In genomic region chr12:100299322-100299726, GRCm38 (mm10) we compare ENCODE assay signal across 12 mouse cellular contexts.
DNase-seq lines count a peak whose midpoint lies in the region; ATAC-seq lines count a peak whose summit lies in the region.
"Had no signal": no experiment of that assay in that cellular context is flagged by ENCODE, and none has a peak within 500 bp of the region (broad histone marks: within the 10 kb centered on the region; RNA-seq: fewer than 3 reads in every experiment).

No protein-coding gene starts in this region.

- no peaks in the 10 kb centered on the region for H3K27me3 ChIP-seq in embryonic facial prominence, embryonic 14.5 days (replicated peaks; ENCODE audit: control insufficient read depth, insufficient read depth, low read length)
- H3K27me3 ChIP-seq in embryonic facial prominence, embryonic 10.5 days (replicated peaks; ENCODE audit: low read depth, poor library complexity, severe bottlenecking): no peaks in the 10 kb centered on the region
- no peaks in the 10 kb centered on the region for H3K27me3 ChIP-seq in midbrain, embryonic 12.5 days
- H3K27me3 ChIP-seq in midbrain, embryonic 16.5 days (ENCODE audit: control insufficient read depth, insufficient read depth, low read depth, low read length): no peaks in the 10 kb centered on the region
- H3K27me3 ChIP-seq in kidney, embryonic 14.5 days (ENCODE audit: control insufficient read depth, insufficient read depth, low read length): no peaks in the 10 kb centered on the region
- no peaks in the 10 kb centered on the region for H3K27me3 ChIP-seq in stomach, embryonic 15.5 days (replicated peaks)
- H3K27me3 ChIP-seq: neural tube, embryonic 15.5 days had no signal

- peaks cover 7% of the 10 kb centered on the region; the same call in 1 of the 2 replicates for H3K36me3 ChIP-seq in embryonic facial prominence, embryonic 14.5 days (ENCODE audit: control insufficient read depth, insufficient read depth, low read length)
- H3K36me3 ChIP-seq in embryonic facial prominence, embryonic 10.5 days (replicated peaks): peaks cover 14% of the 10 kb centered on the region
- H3K36me3 ChIP-seq in midbrain, embryonic 12.5 days: peaks cover 10% of the 10 kb centered on the region
- H3K36me3 ChIP-seq in midbrain, embryonic 16.5 days (ENCODE audit: control insufficient read depth, insufficient read depth, low read length): peaks cover 2% of the 10 kb centered on the region; the same call in 1 of the 2 replicates
- peaks cover 6% of the 10 kb centered on the region; the same call in 1 of the 2 replicates for H3K36me3 ChIP-seq in kidney, embryonic 14.5 days (ENCODE audit: control insufficient read depth, insufficient read depth, low read length)
- H3K36me3 ChIP-seq in stomach, embryonic 15.5 days: 0 out of 2 replicates have a peak, but pooled peaks cover 2% of the 10 kb centered on the region

- H3K9ac ChIP-seq in embryonic facial prominence, embryonic 14.5 days (ENCODE audit: low read depth, low read length): no peak overlapping the region
- 0 out of 2 replicates have a peak overlapping the region, but pooled peaks have one; percentile 11 for H3K9ac ChIP-seq in midbrain, embryonic 12.5 days (replicated peaks)
- no peak overlapping the region for H3K9ac ChIP-seq in midbrain, embryonic 16.5 days (ENCODE audit: low read depth, low read length)
- H3K9ac ChIP-seq in kidney, embryonic 14.5 days (ENCODE audit: low read depth, low read length): no peak overlapping the region
- H3K9ac ChIP-seq in stomach, embryonic 15.5 days: no peak overlapping the region
- H3K9ac ChIP-seq: forebrain, postnatal 0 days; neural tube, embryonic 15.5 days had no signal

- no peak overlapping the region for H3K4me2 ChIP-seq in embryonic facial prominence, embryonic 14.5 days (ENCODE audit: low read depth, low read length)
- no peak overlapping the region for H3K4me2 ChIP-seq in midbrain, embryonic 12.5 days (replicated peaks)
- H3K4me2 ChIP-seq in midbrain, embryonic 16.5 days (ENCODE audit: low read length): no peak overlapping the region
- H3K4me2 ChIP-seq in kidney, embryonic 14.5 days (replicated peaks; ENCODE audit: low read depth, low read length): no peak overlapping the region
- no peak overlapping the region for H3K4me2 ChIP-seq in stomach, embryonic 15.5 days
- H3K4me2 ChIP-seq: neural tube, embryonic 15.5 days had no signal

- intact Hi-C loops in gastrocnemius, postnatal 14 days (cut with DNase I; ENCODE audit: low total_unique reads): no loop called here

- H3K4me1 ChIP-seq in embryonic facial prominence, embryonic 14.5 days (ENCODE audit: control insufficient read depth, insufficient read depth, low read length): peaks cover under 1% of the 10 kb centered on the region; the same call in 1 of the 2 replicates
- peaks cover 7% of the 10 kb centered on the region for H3K4me1 ChIP-seq in embryonic facial prominence, embryonic 10.5 days
- H3K4me1 ChIP-seq in midbrain, embryonic 12.5 days: 0 out of 2 replicates have a peak, but pooled peaks cover 2% of the 10 kb centered on the region
- no peaks in the 10 kb centered on the region for H3K4me1 ChIP-seq in midbrain, embryonic 16.5 days (ENCODE audit: control insufficient read depth, insufficient read depth, low read length)
- H3K4me1 ChIP-seq in kidney, embryonic 14.5 days (ENCODE audit: control insufficient read depth, insufficient read depth, low read length): no peaks in the 10 kb centered on the region
- no peaks in the 10 kb centered on the region for H3K4me1 ChIP-seq in stomach, embryonic 15.5 days
- H3K4me1 ChIP-seq: neural tube, embryonic 15.5 days had no signal

- 75% methylated on average over 8 of the region's 8 CpGs for WGBS in embryonic facial prominence, embryonic 14.5 days
- WGBS in embryonic facial prominence, embryonic 10.5 days: 81% methylated on average over 8 of the region's 8 CpGs
- WGBS in midbrain, embryonic 12.5 days: 88% methylated on average over 8 of the region's 8 CpGs
- WGBS in midbrain, embryonic 16.5 days: 80% methylated on average over 8 of the region's 8 CpGs
- WGBS in kidney, embryonic 14.5 days: 36% methylated on average over 8 of the region's 8 CpGs
- 71% methylated on average over 8 of the region's 8 CpGs for WGBS in stomach, embryonic 15.5 days

- DNase-seq in embryonic facial prominence, embryonic 14.5 days (ENCODE audit: low spot score): no peak
- DNase-seq in embryonic facial prominence, embryonic 10.5 days (ENCODE audit: low spot score): no peak
- no peak for DNase-seq in gastrocnemius, postnatal 14 days
- DNase-seq in MN1 (ENCODE audit: low spot score): no peak
- DNase-seq: B cell, adult 2 months; cerebellum, postnatal 36 days; forebrain, postnatal 0 days had no signal

- H3K4me3 ChIP-seq in embryonic facial prominence, embryonic 14.5 days (ENCODE audit: low read depth, low read length): no peak overlapping the region
- no peak overlapping the region for H3K4me3 ChIP-seq in embryonic facial prominence, embryonic 10.5 days
- no peak overlapping the region for H3K4me3 ChIP-seq in midbrain, embryonic 12.5 days
- no peak overlapping the region for H3K4me3 ChIP-seq in midbrain, embryonic 16.5 days (ENCODE audit: low read depth, low read length)
- H3K4me3 ChIP-seq in kidney, embryonic 14.5 days (ENCODE audit: low read length): no peak overlapping the region
- no peak overlapping the region for H3K4me3 ChIP-seq in stomach, embryonic 15.5 days (replicated peaks)
- H3K4me3 ChIP-seq: neural tube, embryonic 15.5 days had no signal

- peaks cover 7% of the 10 kb centered on the region; the same call in 1 of the 2 replicates for H3K9me3 ChIP-seq in embryonic facial prominence, embryonic 14.5 days (ENCODE audit: control insufficient read depth, low read length)
- no peaks in the 10 kb centered on the region for H3K9me3 ChIP-seq in embryonic facial prominence, embryonic 10.5 days
- H3K9me3 ChIP-seq in midbrain, embryonic 12.5 days: no peaks in the 10 kb centered on the region
- H3K9me3 ChIP-seq in midbrain, embryonic 16.5 days (replicated peaks; ENCODE audit: control insufficient read depth, low read length, poor library complexity, severe bottlenecking): no peaks in the 10 kb centered on the region
- 0 out of 2 replicates have a peak, but pooled peaks cover 5% of the 10 kb centered on the region for H3K9me3 ChIP-seq in kidney, embryonic 14.5 days (ENCODE audit: control insufficient read depth, low read length)
- no peaks in the 10 kb centered on the region; the same call in 1 of the 2 replicates for H3K9me3 ChIP-seq in stomach, embryonic 15.5 days
- H3K9me3 ChIP-seq: neural tube, embryonic 15.5 days had no signal

- 0 out of 2 replicates have a peak overlapping the region, but pooled peaks have one; percentile 46 for H3K27ac ChIP-seq in embryonic facial prominence, embryonic 14.5 days (replicated peaks; ENCODE audit: low read depth, low read length)
- H3K27ac ChIP-seq in embryonic facial prominence, embryonic 10.5 days (replicated peaks): no peak overlapping the region
- no peak overlapping the region for H3K27ac ChIP-seq in midbrain, embryonic 12.5 days (replicated peaks)
- no peak overlapping the region for H3K27ac ChIP-seq in midbrain, embryonic 16.5 days (ENCODE audit: low read length)
- no peak overlapping the region for H3K27ac ChIP-seq in kidney, embryonic 14.5 days (ENCODE audit: low read depth, low read length)
- H3K27ac ChIP-seq in stomach, embryonic 15.5 days: 0 out of 2 replicates have a peak overlapping the region, but pooled peaks have one; percentile 54
- H3K27ac ChIP-seq: neural tube, embryonic 15.5 days had no signal

- no peak for ATAC-seq in embryonic facial prominence, embryonic 14.5 days (ENCODE audit: low read depth)
- ATAC-seq in midbrain, embryonic 12.5 days (ENCODE audit: low FRiP score, low read depth): no peak
- no peak for ATAC-seq in midbrain, embryonic 16.5 days
- 0 out of 2 replicates have a peak, but pooled peaks have one; percentile 36 for ATAC-seq in kidney, embryonic 14.5 days (ENCODE audit: low FRiP score, low TSS enrichment)
- ATAC-seq in stomach, embryonic 15.5 days (ENCODE audit: insufficient read depth, low FRiP score, low read depth): peak; percentile 52
- ATAC-seq: forebrain, postnatal 0 days had no signal

Comparison
In these comparisons a context has a peak if more than half of its experiments do, and no peak if none do; other contexts are left out.
1. H3K27ac ChIP-seq: peak in embryonic facial prominence, embryonic 14.5 days (single experiment) and stomach, embryonic 15.5 days (single experiment); none in embryonic facial prominence, embryonic 10.5 days (single experiment), midbrain, embryonic 12.5 days (single experiment), midbrain, embryonic 16.5 days (single experiment) and kidney, embryonic 14.5 days (single experiment).
2. ATAC-seq: peak in kidney, embryonic 14.5 days (single experiment) and stomach, embryonic 15.5 days (single experiment); none in embryonic facial prominence, embryonic 14.5 days (single experiment), midbrain, embryonic 12.5 days (single experiment) and midbrain, embryonic 16.5 days (single experiment).